Mouse (Mus musculus): ENCODE data around the gene Cadps. TPM values are rescaled to one million over a fixed set of nuclear protein-coding genes. Genes with fewer than 3 reads are reported as not detected.

The Cadps gene
- polyA plus RNA-seq, 1 experiment from 2014 or later, result not detected

DNA sequence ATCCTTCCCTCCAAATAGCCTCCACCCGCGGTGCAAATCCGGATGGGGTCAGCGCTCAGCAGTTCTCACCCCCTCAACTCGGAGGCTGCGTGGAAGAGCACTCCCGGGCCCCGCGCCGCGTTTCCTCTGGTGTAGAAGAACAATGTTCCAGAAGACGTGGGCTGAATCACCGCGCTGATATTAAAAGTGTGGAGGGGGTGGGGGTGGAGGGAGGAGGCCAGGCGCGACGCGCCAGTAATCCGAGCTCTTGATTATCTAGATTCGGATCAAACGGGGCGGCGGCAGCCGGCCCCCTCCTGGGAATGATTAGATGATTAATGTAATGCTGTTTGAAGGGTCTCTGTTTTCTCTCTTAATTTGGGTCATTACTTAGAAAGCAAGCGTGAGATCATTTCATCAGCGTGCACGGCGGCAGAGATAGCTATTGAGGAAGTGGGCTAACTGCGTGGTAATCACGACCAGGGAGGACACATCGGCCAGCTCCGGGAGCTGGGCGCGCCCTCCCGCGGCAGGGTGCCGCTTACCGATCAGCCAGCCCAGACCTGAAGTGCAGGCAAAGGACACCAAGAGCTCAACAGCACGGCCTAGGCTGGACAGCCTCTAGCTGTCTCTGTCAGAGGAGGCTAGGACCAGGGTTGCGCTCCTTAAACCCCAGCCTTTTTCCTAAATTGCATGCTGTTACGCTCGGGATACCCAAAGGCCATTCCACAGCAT, 481.6 kb downstream of the Cadps start:
- Histone ChIP-seq H3K9ac (ENCODE audit: low read depth, low read length) (no peak overlapping the region), H3K4me1 (ENCODE audit: control insufficient read depth, low read depth, low read length) (no peaks in the 10 kb centered on the region), H3K27me3 (ENCODE audit: control insufficient read depth, insufficient read depth, low read depth, low read length) (peaks cover 94% of the 10 kb centered on the region), H3K4me2 (ENCODE audit: low read depth, low read length) (no peak overlapping the region), H3K4me3 (ENCODE audit: low read depth, low read length) (no peak overlapping the region), H3K36me3 (ENCODE audit: control insufficient read depth, insufficient read depth) (no peaks in the 10 kb centered on the region), H3K9me3 (replicated peaks; ENCODE audit: control insufficient read depth, low read length) (no peaks in the 10 kb centered on the region), H3K27ac (ENCODE audit: low read length) (no peak overlapping the region)
- ATAC-seq (ENCODE audit: low read depth), result no peak
- WGBS (ENCODE audit: insufficient replicate concordance), result 1% methylated on average over 42 of the region's 42 CpGs

DNA sequence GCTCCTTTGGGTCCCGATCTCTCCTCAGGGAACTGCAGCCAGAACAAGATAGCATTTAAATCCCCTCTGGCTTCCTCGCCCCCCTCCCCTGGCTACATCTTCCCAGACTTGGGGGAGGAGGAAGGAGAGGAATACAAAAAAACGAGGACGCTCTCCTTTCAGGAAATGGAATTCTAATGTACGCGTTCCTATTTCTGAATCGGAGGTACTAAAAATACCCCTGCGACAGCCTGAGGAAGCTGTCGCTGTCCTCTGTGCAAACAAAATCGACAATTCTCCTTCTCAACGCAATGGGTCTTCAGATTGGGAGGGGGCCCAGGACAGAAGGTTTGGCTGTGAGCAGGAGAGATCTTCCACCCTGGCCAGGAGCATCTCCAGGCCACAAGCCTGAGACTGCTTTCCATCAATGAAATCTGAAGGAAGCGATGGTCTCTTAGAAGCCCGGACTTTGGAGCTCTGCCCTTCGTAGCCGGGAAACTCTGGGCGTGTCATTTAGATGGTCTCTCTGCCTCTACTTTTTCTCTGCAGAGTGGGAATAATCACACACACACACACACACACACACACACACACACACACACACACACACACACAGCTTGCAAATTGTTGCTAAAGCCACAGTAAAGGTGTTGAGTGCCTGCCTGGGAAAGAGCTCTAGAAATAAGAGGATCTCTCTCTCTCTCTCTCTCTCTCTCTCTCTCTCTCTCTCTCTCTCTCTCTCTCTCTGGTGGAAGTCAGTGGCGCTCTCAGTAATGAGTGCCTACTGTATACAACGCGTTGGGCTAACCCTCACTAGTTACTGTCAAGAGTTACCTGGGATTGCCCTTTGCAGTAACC, 482.4 kb downstream of the Cadps start:
- no peaks in the 10 kb centered on the region for H3K4me1 ChIP-seq (ENCODE audit: control insufficient read depth, low read depth, low read length)
- no peak overlapping the region for H3K9ac ChIP-seq (ENCODE audit: low read depth, low read length)
- WGBS (ENCODE audit: insufficient replicate concordance), result 2% methylated on average over 19 of the region's 19 CpGs
- H3K27me3 ChIP-seq (ENCODE audit: control insufficient read depth, insufficient read depth, low read depth, low read length), result peaks cover 86% of the 10 kb centered on the region
- H3K4me2 ChIP-seq (ENCODE audit: low read depth, low read length), result no peak overlapping the region
- no peak overlapping the region for H3K27ac ChIP-seq (ENCODE audit: low read length)
- H3K36me3 ChIP-seq (ENCODE audit: control insufficient read depth, insufficient read depth), result no peaks in the 10 kb centered on the region
- ATAC-seq (ENCODE audit: low read depth), result no peak
- H3K9me3 ChIP-seq (replicated peaks; ENCODE audit: control insufficient read depth, low read length), result no peaks in the 10 kb centered on the region
- H3K4me3 ChIP-seq (ENCODE audit: low read depth, low read length), result no peak overlapping the region

DNA sequence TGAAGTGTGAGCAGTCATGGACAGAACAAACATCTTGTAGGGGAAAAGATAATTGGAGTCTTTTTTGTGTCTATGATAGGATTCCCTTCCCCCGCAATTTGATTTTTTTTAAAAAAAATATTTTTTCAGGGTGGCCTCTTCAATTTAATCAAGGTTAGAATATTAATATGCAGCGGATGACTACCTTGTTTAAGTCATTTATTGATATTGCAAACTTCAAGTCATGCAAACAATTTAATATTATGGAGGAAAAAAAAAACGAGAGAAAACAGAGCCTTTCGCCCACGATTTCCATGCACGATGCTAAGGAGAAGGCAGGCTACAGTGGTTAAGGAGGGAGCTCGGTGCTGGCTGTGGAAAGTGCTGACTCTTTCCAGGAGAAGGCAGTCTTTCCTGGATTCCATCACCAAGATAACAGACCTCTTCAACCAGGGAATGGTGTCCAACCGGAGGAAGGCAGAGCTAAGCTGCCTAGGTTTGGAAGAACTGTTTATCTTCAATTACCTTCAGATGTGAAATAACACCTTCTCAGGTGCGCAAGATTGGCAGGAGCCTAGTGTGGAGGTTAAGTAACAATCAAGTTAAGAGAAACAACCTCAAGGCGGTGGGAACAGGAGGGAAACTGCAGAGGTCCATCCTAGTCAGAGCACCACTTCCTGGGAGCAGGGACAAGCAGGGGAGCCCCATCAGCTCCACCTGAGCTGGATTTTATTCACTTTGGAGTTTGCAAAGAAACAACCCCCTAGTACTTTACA, 483.9 kb downstream of the Cadps start:
- Histone ChIP-seq H3K27me3 (ENCODE audit: control insufficient read depth, insufficient read depth, low read depth, low read length) (peaks cover 71% of the 10 kb centered on the region), H3K4me3 (ENCODE audit: low read depth, low read length) (no peak overlapping the region), H3K27ac (ENCODE audit: low read length) (no peak overlapping the region), H3K36me3 (ENCODE audit: control insufficient read depth, insufficient read depth) (no peaks in the 10 kb centered on the region), H3K4me2 (ENCODE audit: low read depth, low read length) (no peak overlapping the region), H3K9ac (ENCODE audit: low read depth, low read length) (no peak overlapping the region), H3K4me1 (ENCODE audit: control insufficient read depth, low read depth, low read length) (no peaks in the 10 kb centered on the region), H3K9me3 (replicated peaks; ENCODE audit: control insufficient read depth, low read length) (no peaks in the 10 kb centered on the region)
- 3% methylated on average over 10 of the region's 10 CpGs for WGBS (ENCODE audit: insufficient replicate concordance)
- no peak for ATAC-seq (ENCODE audit: low read depth)

- H3K4me1 ChIP-seq (ENCODE audit: control insufficient read depth, low read depth, low read length), result no peaks in the 10 kb centered on the region
- peaks cover 64% of the 10 kb centered on the region for H3K27me3 ChIP-seq (ENCODE audit: control insufficient read depth, insufficient read depth, low read depth, low read length)
- H3K4me3 ChIP-seq (ENCODE audit: low read depth, low read length), result no peak overlapping the region
- ATAC-seq (ENCODE audit: low read depth), result no peak
- no peak overlapping the region for H3K9ac ChIP-seq (ENCODE audit: low read depth, low read length)
- no peak overlapping the region for H3K27ac ChIP-seq (ENCODE audit: low read length)
- no peaks in the 10 kb centered on the region for H3K9me3 ChIP-seq (replicated peaks; ENCODE audit: control insufficient read depth, low read length)
- H3K36me3 ChIP-seq (ENCODE audit: control insufficient read depth, insufficient read depth), result no peaks in the 10 kb centered on the region
- no peak overlapping the region for H3K4me2 ChIP-seq (ENCODE audit: low read depth, low read length)
- 3% methylated on average over 16 of the region's 16 CpGs for WGBS (ENCODE audit: insufficient replicate concordance)
These were observed 484.7 kb downstream of the Cadps start for GRCm38 (mm10) chr14:12337998-12338809.

GRCm38 (mm10) chr14:12337421-12337997, 485.4 kb downstream of the Cadps start:
- WGBS (ENCODE audit: insufficient replicate concordance), result 6% methylated on average over 8 of the region's 8 CpGs
- H3K4me3 ChIP-seq (ENCODE audit: low read depth, low read length), result no peak overlapping the region

DNA sequence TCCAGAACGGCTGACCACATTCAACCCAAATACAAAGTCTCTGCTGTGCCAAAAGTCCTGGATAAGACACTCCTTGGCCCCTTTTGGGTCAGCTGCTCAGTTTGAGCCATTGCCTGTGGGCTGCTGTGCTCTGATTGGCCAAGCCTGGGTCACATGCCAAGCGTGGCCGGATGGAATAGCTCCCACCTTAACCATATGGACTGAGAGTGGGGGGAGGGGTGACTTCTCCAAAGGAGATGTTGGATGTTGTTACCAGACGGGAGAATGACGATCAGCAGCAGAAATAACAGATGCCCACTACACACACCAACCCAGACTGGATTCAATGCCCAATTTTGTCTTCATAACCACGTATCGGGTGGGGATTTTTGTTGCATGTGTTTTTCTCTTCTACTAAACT, 488.0 kb downstream of the Cadps start:
- WGBS (ENCODE audit: insufficient replicate concordance), result 29% methylated on average over 7 of the region's 7 CpGs
- Histone ChIP-seq H3K4me1 (ENCODE audit: control insufficient read depth, low read depth, low read length) (no peaks in the 10 kb centered on the region), H3K36me3 (ENCODE audit: control insufficient read depth, insufficient read depth) (no peaks in the 10 kb centered on the region), H3K9me3 (replicated peaks; ENCODE audit: control insufficient read depth, low read length) (no peaks in the 10 kb centered on the region), H3K27me3 (ENCODE audit: control insufficient read depth, insufficient read depth, low read depth, low read length) (peaks cover 31% of the 10 kb centered on the region), H3K27ac (ENCODE audit: low read length) (no peak overlapping the region), H3K4me2 (ENCODE audit: low read depth, low read length) (no peak overlapping the region), H3K9ac (ENCODE audit: low read depth, low read length) (no peak overlapping the region), H3K4me3 (ENCODE audit: low read depth, low read length) (no peak overlapping the region)
- no peak for ATAC-seq (ENCODE audit: low read depth)

More at GRCm38 (mm10) chr14:12337421-12337997, 485.4 kb downstream of the Cadps start:
- Histone ChIP-seq H3K9ac (ENCODE audit: low read depth, low read length) (no peak overlapping the region), H3K4me1 (ENCODE audit: control insufficient read depth, low read depth, low read length) (no peaks in the 10 kb centered on the region), H3K4me2 (ENCODE audit: low read depth, low read length) (no peak overlapping the region), H3K9me3 (replicated peaks; ENCODE audit: control insufficient read depth, low read length) (no peaks in the 10 kb centered on the region), H3K27me3 (ENCODE audit: control insufficient read depth, insufficient read depth, low read depth, low read length) (peaks cover 57% of the 10 kb centered on the region), H3K27ac (ENCODE audit: low read length) (no peak overlapping the region), H3K36me3 (ENCODE audit: control insufficient read depth, insufficient read depth) (no peaks in the 10 kb centered on the region)
- ATAC-seq (ENCODE audit: low read depth), result no peak

DNA sequence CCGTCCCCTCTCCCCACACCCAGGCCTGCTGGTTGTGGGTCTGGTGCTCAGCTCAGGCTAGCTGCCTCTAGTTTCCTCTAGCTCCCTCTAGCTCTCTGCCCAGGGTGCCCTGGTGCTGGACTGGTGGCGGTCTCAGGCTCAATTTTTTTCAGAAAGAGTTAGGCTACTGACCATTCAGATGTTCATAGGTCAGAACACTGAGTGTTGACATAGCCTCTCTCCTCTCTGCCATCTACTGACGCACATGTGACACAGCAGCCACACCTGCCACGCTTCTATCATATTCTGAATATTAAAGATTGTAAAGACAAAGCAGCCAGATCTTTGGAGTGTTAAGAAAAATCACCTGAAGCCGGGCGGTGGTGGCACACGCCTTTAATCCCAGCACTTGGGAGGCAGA, 489.3 kb downstream of the Cadps start:
- no peaks in the 10 kb centered on the region for H3K4me1 ChIP-seq (ENCODE audit: control insufficient read depth, low read depth, low read length)
- no peak overlapping the region for H3K4me3 ChIP-seq (ENCODE audit: low read depth, low read length)
- H3K9ac ChIP-seq (ENCODE audit: low read depth, low read length), result no peak overlapping the region
- no peaks in the 10 kb centered on the region for H3K36me3 ChIP-seq (ENCODE audit: control insufficient read depth, insufficient read depth)
- WGBS (ENCODE audit: insufficient replicate concordance), result 59% methylated on average over 7 of the region's 7 CpGs
- H3K27ac ChIP-seq (ENCODE audit: low read length), result no peak overlapping the region
- peaks cover 19% of the 10 kb centered on the region for H3K27me3 ChIP-seq (ENCODE audit: control insufficient read depth, insufficient read depth, low read depth, low read length)
- ATAC-seq (ENCODE audit: low read depth), result no peak
- H3K4me2 ChIP-seq (ENCODE audit: low read depth, low read length), result no peak overlapping the region
- H3K9me3 ChIP-seq (replicated peaks; ENCODE audit: control insufficient read depth, low read length), result no peaks in the 10 kb centered on the region
